Mouse (Mus musculus) right cerebral cortex, postnatal 14 days (tissue): ENCODE measurements at regions not wholly inside any gene's neighbourhood (a gene's known extent, or its start where the extent isn't known, plus 50 kb on each side); places are given as distances from the start of the nearest gene placed in this dataset.
"Not testable (repeated sequence)": the region's sequence is repeated elsewhere in the genome, so short reads cannot be mapped to it uniquely, and the experiment has no call there.

ENCODE experiments used
- DNase-seq: peaks from one replicate; pipeline ENCODE4 v3.0.0; 2022

DNA sequence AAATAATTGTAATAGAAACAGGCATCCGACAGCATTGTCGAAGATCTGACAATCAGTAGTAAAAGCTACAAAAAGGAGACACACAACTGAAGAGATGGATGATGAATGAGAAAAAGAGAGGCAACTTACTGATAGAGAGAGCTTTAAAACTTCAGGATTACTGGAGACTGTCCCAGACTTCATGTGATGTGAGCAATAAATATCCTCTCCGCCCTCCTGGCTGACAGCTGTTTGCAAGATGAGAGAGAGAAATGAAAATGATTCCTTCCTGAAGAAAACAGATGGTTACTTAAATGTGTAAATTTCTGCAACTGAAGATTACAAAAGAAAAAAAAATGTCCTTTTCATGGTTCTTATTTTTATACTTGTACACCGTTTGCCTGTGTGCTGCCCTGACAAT is 306.7 kb upstream of the Ncam2 start:
- peak; percentile 4 for DNase-seq

DNA sequence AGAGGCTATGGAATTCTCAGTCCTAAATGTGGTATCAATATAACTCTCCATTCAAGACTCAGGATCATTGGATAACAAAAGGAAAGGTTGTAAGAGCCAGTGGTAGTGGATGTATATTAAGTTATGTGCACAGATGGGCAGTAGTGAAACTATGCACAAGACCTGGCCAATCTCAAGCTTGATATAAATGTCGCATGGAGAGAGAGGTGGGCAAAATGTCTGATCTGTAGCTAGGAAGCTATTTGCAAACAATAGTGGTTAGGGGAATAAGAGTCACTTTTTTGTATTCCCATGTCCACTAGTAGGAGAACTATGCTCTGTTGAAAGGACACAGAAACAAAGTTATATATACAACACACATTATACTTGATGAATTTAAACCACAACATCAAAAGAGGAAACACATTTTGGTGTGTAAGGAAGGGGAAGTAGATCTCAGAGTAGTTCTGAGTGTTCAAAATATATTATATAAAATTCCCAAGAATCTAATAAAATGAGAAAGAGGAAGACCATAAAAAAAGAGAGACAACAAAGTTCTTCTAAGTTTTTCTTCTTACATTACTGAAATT is 279.7 kb upstream of the Ncam2 start:
- no peak for DNase-seq

DNA sequence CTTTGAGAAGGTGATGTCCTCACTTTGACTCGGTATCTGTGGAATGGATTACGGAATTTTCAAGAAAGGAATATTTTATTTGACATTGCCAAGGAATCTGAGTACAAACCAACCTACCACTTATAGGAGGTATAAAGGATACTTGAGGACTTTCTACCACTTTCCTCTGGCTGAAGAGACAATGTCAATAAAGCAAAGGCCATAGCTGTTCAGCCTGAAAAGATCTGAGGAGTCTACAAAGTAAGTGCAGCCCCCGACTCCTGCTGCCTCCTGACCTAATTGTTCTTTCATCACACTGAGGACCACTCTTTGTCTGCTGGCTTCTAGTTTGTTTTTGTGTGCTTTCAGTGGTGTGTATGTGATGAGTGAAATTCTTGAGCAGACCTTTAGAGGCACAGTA is 269.5 kb upstream of the Ncam2 start:
- no peak for DNase-seq

DNA sequence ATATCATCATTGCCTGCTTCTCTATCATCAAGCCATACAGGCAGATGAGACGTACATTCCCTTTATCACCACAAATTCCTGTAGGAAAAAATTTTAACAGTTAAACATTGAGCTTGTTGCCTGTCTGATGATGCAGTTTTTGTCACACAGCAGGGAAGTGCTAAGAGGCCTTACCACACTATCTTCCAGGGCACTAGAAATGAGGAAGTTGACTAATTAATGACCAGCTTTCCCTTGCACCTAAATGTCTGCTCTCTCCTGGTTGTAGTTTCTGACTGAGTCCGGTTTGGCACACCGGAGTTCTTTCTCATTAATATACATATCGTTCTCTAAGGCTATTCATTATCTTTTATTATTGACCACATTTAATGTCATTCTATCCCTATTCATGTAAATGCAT is 269.0 kb upstream of the Ncam2 start:
- no peak for DNase-seq

DNA sequence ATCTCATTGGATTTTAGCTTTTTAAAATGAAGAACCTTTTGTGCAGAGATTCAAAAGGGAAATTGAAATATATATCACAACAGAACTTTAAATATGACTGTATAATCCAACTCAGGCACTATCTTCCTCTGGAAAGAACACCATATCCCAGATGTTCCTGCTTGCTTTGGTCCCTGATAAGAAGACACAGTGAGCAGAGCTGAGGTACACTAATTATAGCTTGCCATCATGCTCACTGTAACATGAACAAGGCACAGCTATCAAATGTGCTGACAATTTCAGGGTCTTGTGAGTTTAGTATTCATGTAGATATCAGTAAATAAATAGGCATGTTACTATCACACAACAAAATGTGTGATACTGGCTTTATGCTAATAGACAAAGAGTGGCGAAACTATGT is 264.8 kb upstream of the Ncam2 start:
- DNase-seq, result no peak

DNA sequence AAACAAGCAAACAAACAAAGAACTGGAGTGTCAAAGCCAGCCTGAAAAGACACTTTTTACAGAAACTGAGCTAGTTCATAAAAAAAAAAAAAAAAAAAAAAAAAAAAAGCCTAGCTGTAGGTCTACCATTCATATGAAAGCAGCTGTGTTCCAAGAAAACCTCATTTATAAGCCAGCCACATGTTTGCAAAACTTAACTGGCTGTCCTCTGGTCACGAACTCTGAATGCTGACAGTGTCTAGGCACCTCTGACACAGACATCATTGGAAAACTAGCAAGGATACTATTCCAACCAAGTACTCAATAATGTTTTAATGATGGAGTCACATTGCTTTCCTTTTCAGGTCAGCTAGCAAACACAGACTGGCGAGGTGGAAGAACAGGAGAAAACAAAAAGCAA is 238.4 kb upstream of the Ncam2 start:
- DNase-seq, result no peak

DNA sequence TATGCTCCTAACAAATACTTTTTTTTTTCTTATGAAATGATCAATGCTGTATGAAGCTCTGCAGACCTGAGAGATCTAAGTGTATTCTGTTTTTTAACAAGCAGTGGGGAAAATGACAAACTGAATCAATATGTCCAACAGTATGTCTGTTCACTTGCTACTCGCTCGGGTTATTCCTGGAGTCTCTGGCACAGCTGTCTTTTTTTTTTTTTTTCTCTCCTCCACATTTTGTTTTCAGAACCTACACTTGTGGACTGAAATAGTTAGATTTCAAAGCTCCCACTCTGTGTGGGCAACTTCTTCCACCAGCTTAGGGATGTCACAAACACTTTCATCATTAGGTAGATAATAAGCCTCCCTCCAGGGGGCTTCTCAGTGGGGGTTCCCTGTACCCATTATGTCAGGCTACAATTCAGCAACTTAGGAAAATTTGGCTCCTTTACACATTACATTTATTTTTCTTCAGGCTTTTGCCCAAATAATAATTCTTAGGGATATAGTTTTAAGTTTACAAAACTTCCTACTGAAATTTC is 218.9 kb upstream of the Ncam2 start:
- no peak for DNase-seq

DNA sequence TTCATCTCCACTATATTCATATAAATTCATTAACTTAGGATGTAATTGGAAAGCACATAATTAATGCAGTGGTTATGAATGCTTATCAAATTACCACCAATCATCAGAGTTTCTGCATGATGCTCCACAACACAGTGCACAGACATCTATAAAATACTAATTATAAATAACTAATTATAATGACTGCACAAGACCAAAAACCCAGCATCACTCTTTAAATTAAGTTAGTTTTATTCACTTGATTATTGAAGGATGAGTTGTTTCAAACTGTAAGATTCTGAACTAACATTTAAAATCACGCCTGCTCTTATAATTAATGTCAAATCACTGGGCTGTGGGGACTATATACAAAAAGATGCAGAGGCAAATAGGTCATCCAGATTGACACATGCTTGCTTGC is 212.7 kb upstream of the Ncam2 start:
- DNase-seq, result no peak

DNA sequence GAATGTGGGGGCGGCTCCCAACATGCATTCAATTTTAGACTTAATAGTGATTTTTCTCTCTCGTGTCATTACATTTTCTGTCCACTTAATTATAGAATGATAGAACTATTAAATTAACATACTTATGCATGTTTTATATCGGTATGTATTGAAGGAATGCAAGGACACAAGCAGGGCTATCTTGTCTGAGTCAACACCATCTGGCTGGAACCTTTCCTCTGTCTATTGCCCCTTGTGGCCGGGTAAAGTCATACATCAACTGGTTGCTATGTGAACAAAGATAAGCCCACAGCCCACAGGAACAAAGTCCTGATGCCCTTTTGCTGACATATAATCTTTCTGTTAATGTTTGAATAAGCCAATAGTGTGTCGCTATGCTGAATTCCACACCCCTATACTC is 163.7 kb upstream of the Ncam2 start:
- not testable (repeated sequence) for DNase-seq

DNA sequence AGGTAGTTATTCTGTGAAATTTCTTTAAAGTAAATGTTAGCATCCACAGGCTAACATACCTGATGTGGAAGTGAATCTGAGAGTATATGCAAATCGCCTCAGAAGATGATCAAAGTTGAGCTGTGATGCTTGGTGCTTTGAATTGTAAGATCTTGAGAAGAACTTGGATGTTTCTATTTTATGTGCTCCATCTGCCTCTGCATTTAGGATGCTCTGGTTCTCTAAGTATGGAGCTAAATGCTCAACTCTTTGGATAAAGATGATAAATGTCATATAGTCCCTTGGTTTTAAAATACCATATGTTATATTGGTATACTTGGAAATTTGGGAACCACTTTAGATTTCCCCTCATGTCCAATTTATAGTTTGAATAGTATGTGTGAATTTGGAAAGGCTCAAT is 159.2 kb upstream of the Ncam2 start:
- DNase-seq, result no peak

DNA sequence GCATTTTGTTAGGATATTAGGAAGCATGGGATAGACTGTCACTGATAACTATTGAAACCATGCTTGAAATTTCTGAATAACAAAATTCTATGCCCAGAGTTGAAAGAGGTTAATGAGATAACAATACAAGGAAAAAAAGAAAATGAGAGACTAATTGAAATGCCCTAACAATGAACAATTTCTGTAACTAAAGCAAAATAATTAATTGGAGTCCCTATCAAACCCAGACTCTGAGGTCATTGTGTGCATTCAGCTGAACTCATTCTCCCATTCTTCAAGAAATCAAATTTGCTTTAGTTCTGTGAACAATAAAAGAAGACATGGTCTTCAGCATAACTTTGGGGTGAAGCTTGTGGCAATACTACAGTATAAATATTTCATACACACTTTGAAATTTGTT is 154.8 kb upstream of the Ncam2 start:
- no peak for DNase-seq

DNA sequence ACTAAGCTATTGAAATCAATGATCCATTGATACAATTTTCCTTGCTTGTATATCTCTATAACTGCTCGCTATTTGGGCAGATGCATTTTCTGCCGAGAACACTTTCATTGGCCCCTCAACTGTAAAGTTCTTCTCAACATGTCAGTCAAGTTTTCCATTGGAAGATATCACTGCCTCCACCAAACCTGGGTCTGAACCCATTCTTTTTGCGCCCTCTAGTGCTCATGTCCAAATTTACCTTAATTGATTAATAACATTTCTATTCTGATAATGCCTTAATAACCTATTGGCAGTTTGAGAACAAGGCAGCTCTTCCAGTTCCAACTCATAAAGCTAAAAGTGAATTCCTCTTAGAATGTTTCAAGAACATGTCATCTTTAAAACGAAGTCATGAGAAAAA is 132.2 kb upstream of the Ncam2 start:
- DNase-seq, result no peak
